Mouse (Mus musculus) fibroblast of lung, adult 2 months (primary cell): ENCODE measurements around the gene Ddr1.

Source experiments
- DNase-seq: peaks from one replicate; pipeline ENCODE4 v3.0.0-alpha.2; 2011; ENCODE audit warnings: low read depth

Gene Ddr1

DNA sequence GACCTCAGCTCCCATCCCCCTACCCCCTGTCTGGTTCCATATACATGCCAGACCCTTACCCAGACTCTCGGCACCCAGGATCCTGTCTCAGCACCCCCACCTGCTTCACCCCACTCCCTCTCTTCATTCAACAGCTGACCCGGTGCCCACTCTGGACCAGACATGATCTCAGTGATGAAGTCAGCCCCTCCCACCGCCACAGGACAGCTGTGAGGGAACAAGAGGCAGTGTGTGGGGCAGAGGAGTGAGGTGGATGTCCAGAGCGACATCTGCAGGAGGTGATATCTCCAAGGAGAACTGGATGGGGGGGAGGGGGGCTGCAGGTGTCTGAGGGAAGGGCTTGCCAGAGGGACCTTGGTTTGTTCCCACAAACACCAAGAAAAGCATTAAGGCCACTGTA is 12.6 kb downstream of the Ddr1 start:
- DNase-seq = no peak

DNA sequence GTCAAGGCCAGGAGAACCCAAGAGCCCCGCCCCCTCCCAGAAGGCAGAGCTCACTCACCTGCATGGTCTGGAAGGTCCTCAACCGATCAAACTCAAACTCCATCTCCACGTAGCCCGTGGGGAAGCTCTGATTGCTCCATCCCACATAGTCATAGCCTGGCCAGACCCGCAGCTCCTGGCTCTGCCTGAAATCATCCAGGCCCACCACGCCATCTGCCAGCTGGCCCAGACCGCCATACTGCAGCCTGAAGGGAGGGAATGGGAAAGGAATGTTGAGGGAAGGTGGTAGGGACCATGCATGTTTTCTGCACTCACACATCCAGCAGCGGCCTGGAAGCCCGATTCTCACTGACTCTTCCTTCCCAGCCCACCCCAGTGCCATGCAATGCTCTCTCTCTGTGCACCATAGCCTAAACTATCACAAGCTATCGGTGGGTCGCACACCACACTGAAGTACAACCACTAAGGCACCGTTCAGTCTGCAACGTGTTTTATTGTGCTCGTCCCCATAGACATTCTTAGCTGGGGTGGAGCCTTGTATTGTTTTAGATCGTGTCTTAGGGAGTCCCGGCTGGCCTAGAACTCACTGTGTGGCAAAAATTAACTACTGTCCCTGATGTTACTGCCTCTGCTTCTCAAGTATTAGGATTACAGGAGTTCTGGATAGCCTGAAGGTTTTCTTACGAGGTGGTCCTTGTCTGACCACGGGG is 14.3 kb downstream of the Ddr1 start:
- DNase-seq = no peak

DNA sequence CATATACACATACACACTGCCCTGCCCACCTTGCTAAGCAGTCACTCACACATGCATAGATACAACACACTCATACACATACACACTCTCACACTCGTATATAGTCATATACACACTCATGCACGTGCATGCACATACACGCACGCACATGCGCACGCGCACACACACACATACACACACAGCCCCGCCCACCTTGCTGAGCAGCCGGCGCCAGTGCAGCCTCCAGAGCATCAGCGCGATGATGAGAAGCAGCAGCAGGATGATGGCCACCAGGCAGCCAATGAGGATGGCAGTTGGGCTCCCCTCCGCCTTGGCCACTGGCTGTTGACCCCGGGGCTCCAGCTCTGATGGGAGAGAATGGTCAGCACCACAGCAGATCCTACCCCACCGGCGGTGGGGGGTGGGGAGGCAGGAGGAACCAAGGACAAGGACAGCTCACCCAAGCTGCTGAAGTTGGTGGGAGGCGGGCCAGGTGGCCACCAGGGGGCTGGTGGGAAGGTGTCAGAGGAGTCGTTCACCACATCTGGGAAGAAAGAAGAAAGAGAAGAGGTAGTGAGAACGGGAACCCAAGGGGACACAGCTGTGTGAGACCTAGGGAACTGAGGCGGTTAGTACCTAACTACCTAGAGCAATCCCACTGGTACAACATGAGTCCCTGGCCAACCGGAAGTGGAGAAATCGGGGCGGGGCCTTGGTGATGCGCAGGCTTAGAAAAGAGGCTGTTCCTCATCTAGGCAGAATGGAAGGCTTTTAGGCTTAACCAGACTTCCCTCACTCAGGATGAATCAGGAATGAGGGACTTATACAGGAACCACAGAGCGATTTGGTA is 15.9 kb downstream of the Ddr1 start:
- DNase-seq = no peak

DNA sequence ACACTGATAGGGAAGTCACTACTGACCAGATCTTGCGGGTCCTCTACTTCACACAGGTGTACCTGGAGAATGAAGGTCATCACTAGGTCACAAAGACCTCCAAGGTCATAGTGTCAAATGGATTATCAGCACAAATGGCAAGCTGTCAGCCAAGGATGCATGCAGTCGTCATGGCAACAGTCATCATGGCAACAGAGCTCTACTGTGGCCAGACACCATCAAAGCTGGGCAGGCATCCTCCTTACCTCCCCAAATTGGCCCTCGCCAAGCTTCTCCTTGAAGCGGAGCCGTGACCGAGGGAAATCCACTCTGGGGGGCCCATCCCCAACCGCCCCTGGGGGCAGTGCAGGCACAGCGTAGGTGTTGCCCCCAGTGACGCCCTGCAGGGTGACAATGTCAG is 19.4 kb downstream of the Ddr1 start:
- DNase-seq = no peak

DNA sequence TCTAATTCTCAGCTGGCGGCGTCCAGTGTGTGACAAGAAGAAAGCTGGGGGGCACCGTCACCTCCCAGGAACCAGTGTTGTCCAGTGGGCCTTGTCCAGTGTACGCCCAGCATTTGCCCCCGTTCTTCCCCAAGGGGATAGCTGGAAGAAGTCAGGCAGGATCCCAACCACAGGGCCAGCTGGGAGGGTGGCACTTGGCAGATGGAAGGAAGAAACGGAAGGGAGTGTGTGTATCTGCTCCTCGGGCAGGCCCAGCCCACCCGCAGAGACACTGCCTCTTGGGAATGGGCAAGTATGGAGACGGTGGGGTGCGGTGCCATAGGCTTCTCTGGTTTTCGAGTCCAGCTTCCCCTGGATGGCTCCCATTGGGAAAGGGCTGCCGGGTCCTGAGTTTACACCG is 22.4 kb downstream of the Ddr1 start:
- no peak for DNase-seq

DNA sequence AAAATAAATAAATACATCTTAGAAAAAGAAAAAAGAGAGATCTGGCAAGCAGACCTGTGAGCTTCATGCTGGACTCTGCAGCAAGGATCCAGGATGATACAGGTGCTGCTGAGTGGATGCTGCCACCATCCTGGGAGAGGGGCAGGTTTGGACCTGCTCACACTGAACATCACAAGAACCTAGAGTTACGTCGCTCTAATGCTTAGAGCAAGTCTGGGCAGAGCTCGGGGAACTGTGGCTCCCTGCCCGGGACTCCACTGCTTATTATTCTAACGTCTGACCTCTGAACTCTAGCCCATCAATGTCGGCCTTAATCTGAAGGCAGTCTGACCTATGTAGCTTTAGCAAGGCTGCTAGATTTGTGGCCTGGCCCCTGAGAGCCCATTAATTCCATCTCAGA is 23.8 kb downstream of the Ddr1 start:
- DNase-seq = no peak

DNA sequence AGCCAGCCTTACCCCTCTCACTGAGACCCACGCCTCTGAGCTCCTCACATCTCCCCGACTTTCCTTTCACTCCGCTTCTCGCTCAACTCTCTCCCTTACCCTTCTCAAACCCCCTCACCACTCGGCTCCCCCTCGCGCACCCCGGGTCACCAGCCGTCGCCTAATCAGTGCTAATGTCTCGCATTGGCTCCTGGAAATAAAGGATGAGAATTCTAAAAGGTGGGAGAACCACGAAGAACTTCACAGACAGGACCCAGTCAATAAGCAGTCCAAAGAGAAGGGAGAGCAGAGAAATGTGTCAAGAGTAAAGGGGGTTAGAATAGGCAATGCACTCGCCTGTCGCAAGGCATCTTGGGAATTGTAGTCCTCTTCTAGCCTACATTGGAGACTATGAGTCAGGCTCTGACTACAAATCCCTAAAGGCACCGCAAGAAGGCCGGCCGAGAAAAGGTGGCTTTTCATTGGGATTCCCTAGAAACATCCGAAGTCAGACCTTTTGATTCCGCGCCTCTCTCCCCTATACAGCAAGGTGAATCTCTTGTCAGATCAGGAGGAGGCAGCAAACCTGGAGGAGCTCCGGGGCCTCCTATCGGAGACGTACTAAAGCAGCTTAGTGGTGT is 30.9 kb downstream of the Ddr1 start, which contains the start of gene Gtf2h4:
Gene Gtf2h4, minus strand, starts transcription at position 324 of the 620 bp plus-strand sequence.
- peak; percentile 86 for DNase-seq

DNA sequence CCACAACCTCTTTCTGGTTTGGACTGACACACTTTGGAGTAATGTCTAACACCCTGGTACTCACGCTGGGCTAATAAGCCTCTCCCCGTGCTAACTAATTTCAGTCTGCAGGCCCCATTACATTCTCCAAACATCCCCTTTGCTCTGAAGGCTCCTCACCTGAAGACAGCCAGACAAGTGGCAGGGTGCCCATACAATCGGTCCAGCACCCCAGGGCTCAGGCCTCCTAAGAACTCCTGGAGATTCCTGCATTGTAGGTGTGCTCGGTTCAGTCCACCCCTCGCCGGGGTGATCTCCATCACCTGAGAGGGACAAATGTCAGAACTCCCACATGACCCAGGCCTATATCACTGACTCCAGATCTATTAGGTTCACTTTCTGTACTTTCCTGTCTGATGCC is 31.9 kb downstream of the Ddr1 start:
- no peak for DNase-seq

DNA sequence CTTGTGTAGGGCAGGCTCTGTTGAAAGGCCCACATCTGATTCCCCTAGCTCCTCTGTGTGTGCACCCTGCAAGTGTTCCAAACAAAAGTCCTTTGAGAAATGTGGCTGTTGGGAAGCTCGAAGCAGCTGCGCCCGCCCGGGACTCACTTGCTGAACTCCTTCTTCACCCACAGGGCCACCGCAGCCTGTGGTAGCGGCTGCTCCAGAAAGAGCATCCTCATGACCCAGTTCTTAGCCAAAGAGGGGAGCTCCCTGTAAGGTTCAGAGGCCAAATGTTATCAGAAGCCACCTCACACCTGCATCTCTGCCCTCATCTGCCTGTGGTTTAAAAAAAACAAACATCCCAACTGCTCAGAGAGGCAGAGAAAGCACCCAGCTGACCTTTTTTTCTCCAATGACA is 32.6 kb downstream of the Ddr1 start:
- no peak for DNase-seq

DNA sequence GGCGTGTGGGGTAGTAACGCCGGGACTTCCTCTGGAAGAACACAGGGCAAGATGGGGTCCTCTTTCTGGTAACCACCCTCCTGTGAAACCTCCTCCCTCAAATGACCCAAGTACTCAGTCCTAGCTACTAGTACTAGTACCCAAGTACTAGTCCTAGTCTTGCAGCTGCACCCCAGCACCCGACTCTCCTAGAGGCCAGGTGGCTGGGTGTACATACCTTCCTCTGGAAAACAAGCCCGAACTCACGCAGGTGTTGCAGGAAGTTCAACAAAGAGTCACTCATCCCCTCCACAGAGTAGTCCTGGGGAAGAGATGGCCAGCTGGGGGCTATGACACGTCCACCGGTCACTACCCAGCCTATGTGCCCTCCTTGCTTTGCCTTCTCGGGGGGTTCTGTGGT is 34.7 kb downstream of the Ddr1 start:
- DNase-seq = no peak

DNA sequence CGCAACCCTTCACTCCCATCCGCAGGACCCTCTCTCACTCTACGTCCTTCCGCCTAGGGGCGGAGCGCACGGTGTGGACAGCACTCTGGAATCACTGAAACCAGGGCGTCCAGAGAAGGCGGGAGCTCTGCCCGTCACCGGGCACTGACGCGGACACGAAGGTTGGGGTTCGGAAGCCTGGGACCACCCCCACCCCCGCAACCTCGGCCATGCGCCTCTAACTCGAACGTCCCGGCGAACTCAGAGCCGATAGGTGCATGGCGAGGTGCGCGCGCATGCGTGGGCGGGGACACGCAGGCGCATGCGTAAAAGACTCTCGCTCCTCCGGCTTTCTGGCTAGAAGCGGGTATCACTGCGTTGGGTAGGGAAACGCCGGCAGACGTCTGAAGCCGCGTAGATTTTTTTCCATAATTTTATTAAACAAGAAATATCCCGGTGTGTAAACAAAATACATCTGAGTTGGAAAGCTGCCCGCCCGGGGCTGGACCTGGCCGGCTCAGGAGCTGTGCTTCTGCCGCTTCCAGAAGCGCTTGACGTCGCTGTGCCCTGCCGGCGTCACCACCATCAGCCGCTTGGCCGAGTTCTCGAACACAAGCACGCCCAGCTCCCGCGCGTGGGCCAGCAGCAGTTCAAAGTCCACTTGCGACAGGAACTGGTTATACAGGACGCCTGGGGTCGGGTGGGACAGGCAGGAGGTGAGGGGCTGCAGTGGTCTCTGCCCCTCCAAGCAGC is 36.9 kb downstream of the Ddr1 start, which contains the start of gene Vars2:
Gene Vars2, minus strand, starts transcription at position 259 of the 732 bp plus-strand sequence.
- peak; percentile 85 for DNase-seq

DNA sequence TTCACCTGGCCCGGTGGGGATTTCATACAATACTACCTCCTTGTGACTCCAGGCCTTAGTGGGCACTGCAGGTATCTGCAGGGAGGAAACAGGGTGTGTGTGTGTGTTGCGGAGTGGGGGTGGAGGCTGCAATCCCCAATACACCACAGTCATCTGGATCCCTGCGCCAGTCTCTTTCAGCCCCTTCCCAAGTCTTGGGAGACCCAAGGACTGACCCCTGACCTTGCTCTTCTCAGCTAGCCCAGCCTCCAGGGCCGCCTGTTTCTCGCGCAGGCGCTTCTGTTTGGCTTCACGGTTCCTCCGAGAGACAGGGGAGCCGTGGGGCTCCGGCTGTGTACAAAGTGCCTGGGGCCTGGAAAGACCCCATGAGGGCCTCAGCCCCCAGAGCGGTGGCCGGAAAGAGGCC is 37.6 kb downstream of the Ddr1 start:
- no peak for DNase-seq

DNA sequence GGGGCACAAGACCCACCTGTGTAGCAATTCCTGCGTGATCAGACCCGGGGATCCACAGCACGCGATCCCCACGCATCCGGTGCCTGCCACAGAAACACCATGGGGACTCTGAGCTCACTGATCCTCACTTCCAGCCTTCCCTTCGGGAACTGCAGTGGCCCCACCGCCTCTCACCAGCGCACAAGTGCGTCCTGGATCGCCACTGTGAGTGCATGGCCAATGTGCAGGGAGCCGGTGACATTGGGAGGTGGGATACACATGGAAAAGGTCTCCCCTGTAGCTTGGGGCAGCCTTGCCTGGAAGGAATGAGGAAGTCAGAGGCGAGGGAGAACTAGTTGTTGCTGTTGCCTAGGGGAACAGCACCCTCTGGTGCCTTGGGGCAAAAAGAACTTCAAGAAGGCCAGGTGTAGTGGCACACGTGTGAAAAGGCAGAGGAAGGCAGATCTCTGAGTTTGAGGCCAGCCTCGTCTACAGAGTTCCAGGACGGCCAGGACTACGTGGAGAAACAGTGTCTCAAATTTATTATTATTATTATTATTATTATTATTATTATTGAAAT is 38.4 kb downstream of the Ddr1 start:
- DNase-seq = peak; percentile 27

DNA sequence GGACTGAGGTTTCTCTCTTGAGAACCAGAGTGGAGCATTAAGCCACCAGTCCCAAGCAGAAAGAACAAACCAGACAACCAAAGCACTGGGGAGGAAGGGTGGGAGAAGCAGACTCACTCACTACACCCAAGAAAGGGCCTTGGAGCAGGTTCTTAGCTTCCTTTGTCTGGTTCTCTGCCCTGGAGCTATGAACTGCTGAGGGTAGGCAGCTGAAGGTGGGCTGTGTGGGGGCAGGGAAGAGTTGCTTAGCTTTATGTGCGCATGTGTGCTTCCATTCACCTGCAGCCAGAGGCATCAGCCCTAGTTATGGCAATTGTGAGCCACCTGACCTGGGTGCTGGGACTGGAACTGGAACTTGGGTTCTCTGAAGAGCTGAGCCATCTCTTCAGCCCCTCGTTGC is 51.3 kb downstream of the Ddr1 start:
- DNase-seq = no peak

DNA sequence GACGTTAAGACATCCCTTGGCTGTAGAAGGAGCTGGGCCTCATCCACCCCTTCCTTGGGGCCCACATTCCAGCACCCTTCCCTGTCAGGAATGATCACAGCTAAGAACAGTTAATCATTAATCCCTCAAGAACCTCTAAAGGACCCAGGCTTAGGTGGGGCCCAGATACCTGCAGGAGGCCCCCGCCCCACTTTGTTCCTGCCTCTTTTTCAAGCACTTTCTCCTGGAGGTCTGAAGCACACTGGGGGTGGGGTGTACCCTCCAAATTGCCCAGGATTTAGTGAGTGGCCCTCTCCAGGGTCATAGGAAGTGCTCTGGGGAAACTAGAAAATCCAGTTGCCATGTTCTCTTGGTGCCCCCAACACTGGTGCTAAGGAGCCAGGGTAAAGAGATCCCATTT is 55.0 kb downstream of the Ddr1 start:
- DNase-seq = no peak

DNA sequence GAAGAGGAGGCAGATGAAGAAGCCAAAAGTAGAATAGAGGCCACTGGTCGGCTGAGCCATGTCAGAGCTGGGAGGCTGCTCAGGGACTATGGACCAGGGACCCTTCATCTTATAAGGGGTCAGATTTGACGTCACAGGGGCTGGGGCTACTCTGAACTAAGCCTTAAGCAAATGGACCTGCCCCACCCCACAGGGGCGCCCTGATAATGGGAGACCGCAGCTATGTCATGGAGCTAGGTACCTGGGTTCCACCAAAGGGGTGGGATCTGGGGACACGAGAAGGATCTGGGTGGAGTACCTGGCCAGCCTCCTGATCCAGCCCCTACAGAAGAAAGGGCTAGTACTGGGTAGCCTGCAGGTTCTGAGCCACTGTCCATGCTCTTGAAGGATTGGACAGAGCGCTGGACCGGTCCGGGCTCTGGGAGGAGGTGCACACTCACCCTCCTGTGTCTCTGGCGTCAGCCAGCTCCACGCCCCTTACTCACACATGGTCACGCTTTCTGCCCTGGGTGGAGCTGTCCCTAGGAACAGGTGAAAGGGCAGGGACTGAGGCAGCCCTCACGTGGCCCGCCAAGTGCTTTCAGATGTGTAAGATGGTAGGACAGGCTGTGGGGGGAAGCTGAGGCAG is 60.7 kb downstream of the Ddr1 start, which contains the start of gene Mucl3:
Gene Mucl3, minus strand, starts transcription at position 87 of the 628 bp plus-strand sequence.
- no peak for DNase-seq

DNA sequence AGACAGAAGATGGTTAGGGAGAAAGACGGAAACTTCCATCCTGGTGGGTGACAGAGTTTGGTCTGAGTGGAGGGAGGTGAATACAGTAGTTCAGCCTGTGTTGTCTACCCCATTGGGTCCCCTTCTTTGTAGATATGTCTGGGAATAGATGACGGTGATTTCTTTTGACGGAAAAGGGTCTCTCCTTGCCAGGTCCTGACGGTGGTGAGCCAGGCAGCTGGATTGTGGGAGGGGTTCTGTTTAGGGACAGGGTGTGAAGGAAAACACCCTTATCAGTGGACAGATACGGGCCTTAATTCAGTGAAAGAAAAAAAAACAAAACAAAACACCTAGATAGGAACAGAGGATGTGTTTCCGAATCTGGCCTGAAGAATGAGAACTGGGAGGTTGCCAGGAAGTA is 65.1 kb downstream of the Ddr1 start:
- no peak for DNase-seq

DNA sequence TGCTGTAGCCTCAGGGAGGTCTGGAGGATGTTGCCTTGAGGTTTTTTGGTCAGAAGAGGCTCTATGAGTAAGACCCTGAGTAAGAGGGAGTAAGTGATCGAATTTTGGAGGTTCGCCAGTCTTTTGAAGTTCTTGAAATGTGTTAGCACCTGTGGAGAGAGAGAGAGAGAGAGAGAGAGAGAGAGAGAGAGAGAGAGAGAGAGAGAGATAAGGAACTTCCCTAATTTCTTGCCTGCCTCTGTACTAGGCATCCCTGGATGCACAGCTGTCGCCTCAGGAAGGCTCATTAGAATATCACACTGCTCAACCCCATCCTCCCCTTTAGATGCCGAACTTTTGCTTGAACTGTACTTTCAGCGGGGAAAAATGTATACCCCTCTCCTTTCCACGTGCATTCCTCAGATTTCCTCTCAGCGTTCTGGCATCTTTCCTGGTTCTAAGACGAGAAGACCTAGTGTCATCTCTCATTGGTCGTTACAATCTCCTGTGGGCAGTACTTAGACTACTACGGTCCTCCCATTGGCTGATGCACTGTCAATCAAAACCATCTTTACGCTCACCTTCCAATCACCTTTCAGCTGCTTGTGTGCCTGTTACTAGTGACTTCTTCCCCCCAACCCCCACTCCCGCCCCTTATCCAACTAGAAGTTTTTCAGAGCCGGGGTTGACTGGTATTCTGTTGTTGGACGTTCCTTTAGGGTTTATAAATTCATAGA is 65.8 kb downstream of the Ddr1 start:
- peak; percentile 90 for DNase-seq

DNA sequence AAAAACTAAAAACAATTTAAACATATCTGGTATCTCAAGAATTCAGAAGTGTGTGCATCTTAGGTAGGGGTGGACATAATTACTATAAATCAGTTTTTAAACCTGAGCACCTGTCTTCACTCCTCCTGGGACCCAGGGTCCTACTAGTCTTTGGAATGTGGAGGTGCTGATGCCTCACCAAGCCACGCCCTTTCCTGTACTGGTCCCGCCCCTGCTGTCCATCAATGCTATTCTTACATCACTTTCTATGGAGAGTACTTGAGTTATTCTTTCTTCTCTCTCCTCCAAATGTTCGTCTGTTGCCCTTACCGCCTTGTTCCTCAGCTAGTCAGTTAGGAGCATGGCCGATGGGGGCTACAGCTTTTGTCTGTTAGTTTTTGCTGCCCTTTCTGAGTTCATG is 68.1 kb downstream of the Ddr1 start:
- no peak for DNase-seq

DNA sequence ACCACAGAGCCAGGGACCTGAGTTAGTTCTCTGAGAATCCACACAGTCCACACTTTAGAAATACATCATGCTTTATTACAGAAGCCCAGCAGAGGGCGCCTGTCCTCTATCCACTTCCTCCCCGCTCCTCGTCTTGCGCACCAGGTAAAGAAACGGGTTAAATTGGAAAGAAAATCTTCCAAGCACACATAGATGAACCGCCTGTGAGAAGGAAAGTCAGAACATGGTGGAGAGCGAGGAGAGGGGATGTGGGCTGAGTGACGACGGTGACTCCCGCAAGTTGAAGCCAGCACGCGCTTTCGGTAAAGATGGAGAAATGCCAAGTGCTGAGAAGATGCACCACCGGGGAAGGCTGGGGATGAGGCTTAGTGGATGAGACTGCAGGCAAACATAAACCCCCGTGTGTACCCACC is 68.7 kb downstream of the Ddr1 start:
- DNase-seq = peak; percentile 51

DNA sequence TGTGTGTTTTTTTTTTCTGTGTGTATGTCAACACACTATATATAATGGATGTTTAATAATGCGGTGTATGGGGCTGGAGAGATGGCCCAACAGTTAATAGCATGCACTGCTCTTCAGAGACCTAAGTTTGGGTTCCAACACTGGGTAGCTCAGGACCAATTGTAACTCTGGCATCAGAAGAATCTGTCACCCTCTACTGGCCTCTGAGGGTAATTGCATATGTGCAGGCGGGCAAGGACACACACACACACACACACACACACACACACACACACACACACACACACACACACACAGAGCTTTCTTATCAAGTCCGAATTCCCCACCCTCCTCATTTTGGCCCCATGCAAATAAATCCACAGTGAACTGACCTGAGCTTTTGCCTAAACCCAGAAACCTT is 69.2 kb downstream of the Ddr1 start:
- no peak for DNase-seq
